Mouse (Mus musculus): ENCODE data around the gene Calm3. TPM values are rescaled to one million over a fixed set of nuclear protein-coding genes. Genes with fewer than 3 reads are reported as not detected.

Calm3 gene
- total RNA-seq, 2 experiments from 2014 or later = 1,235 to 1,345 TPM

- intact Hi-C loops (cut with DNase I) = no loop called here
- no peak for DNase-seq
These were observed 18.9 kb upstream of the Calm3 start for GRCm38 (mm10) chr7:16942861-16943260.

- no peak for DNase-seq
- intact Hi-C loops (cut with DNase I) = no loop called here
These were observed 16.4 kb upstream of the Calm3 start for GRCm38 (mm10) chr7:16940292-16940691.

GRCm38 (mm10) chr7:16938117-16938791 is 14.3 kb upstream of the Calm3 start:
- intact Hi-C loops (cut with DNase I) = no loop called here
- DNase-seq = peak; percentile 74

- intact Hi-C loops (cut with DNase I) = no loop called here
- DNase-seq = no peak
These were observed 13.4 kb upstream of the Calm3 start for GRCm38 (mm10) chr7:16937312-16937711.

GRCm38 (mm10) chr7:16932704-16933577 is 9.0 kb upstream of the Calm3 start:
- peak; percentile 72 for DNase-seq
- intact Hi-C loops (cut with DNase I) = loop anchor here (1.0 to 2.0 kb wide), 3 partner anchors 18 to 134 kb away; no protein-coding TSS in a partner anchor

- intact Hi-C loops (cut with DNase I) = loop anchor here (1.0 to 2.0 kb wide), 3 partner anchors 19 to 135 kb away; no protein-coding TSS in a partner anchor
- peak; percentile 90 for DNase-seq
These were observed 8.2 kb upstream of the Calm3 start for GRCm38 (mm10) chr7:16931968-16932627.

GRCm38 (mm10) chr7:16930850-16931249 is 6.9 kb upstream of the Calm3 start:
- intact Hi-C loops (cut with DNase I) = no loop called here
- DNase-seq = peak; percentile 78

- intact Hi-C loops (cut with DNase I) = no loop called here
- DNase-seq = no peak
These were observed 4.4 kb upstream of the Calm3 start for GRCm38 (mm10) chr7:16928341-16928740.

- DNase-seq = peak; percentile 58
- intact Hi-C loops (cut with DNase I) = no loop called here
These were observed 454 bp downstream of the Calm3 start for GRCm38 (mm10) chr7:16923283-16924036.

- intact Hi-C loops (cut with DNase I) = no loop called here
- DNase-seq = no peak
These were observed 1.4 kb downstream of the Calm3 start for GRCm38 (mm10) chr7:16922360-16922973.

GRCm38 (mm10) chr7:16921881-16922335 is 2.0 kb downstream of the Calm3 start:
- no peak for DNase-seq
- intact Hi-C loops (cut with DNase I) = no loop called here

GRCm38 (mm10) chr7:16920818-16921791 is 2.8 kb downstream of the Calm3 start:
- intact Hi-C loops (cut with DNase I) = no loop called here
- peak; percentile 57 for DNase-seq

GRCm38 (mm10) chr7:16920150-16920579 is 3.7 kb downstream of the Calm3 start:
- intact Hi-C loops (cut with DNase I) = no loop called here
- no peak for DNase-seq

- DNase-seq = no peak
- intact Hi-C loops (cut with DNase I) = no loop called here
These were observed 4.3 kb downstream of the Calm3 start for GRCm38 (mm10) chr7:16919395-16920149.

- intact Hi-C loops (cut with DNase I) = no loop called here
- DNase-seq = no peak
These were observed 5.2 kb downstream of the Calm3 start for GRCm38 (mm10) chr7:16918670-16919069.

- intact Hi-C loops (cut with DNase I) = no loop called here
- DNase-seq = peak; percentile 88
These were observed 5.9 kb downstream of the Calm3 start for GRCm38 (mm10) chr7:16918014-16918413.

GRCm38 (mm10) chr7:16917447-16917846 is 6.5 kb downstream of the Calm3 start:
- intact Hi-C loops (cut with DNase I) = no loop called here
- peak; percentile 20 for DNase-seq

Data from left cerebral cortex, postnatal 4 days (tissue).